12 mouse cellular contexts compared by ENCODE assay signal in the genomic region with DNA sequence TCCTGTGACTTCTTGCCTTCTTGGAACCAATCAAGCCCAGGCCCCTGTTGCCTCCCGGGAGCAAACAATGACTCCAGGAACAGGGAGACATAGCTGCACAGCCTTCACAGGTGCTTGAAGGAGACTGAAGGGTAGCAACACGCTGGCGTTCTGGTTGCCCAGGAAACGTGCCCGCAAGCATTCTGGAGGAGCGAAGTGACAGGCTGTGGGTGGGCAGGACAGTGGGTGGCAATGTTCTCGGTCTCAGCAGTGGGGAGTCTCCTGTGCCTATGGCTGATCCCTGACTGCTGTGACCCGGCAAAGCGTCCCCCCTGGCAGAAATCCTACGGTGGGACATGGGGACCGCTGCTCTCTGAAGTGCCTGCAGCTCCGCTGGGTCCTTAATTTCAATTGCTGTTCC. TPM values are rescaled to one million over a fixed set of nuclear protein-coding genes. Genes with fewer than 3 reads are reported as not detected.
DNase-seq lines count a peak whose midpoint lies in the region; ATAC-seq and TF ChIP-seq lines count a peak whose summit lies in the region.
"Had no signal": no experiment of that assay in that cellular context is flagged by ENCODE, and none has a peak within 500 bp of the region (broad histone marks: within the 10 kb centered on the region; RNA-seq: fewer than 3 reads in every experiment).

No protein-coding gene starts in this region.

- peaks cover 25% of the 10 kb centered on the region for H3K4me1 ChIP-seq in midbrain, embryonic 14.5 days (ENCODE audit: control insufficient read depth, insufficient read depth, low read length)
- H3K4me1 ChIP-seq: intestine, embryonic 15.5 days had no signal

- H3K4me3 ChIP-seq in midbrain, embryonic 14.5 days (replicated peaks; ENCODE audit: low read depth, low read length), result no peak overlapping the region
- H3K4me3 ChIP-seq: embryonic facial prominence, embryonic 12.5 days; intestine, embryonic 15.5 days; myocyte had no signal

- H3K36me3 ChIP-seq in midbrain, embryonic 14.5 days (ENCODE audit: control insufficient read depth, insufficient read depth, low read length), result no peaks in the 10 kb centered on the region
- H3K36me3 ChIP-seq: embryonic facial prominence, embryonic 12.5 days; intestine, embryonic 15.5 days had no signal

- H3K27me3 ChIP-seq in midbrain, embryonic 14.5 days (ENCODE audit: control insufficient read depth, insufficient read depth, low read length), result no peaks in the 10 kb centered on the region
- H3K27me3 ChIP-seq: embryonic facial prominence, embryonic 12.5 days; intestine, embryonic 15.5 days had no signal

- TF ChIP-seq CTCF in brain, embryonic 14.5 days (IDR thresholded peaks at IDR 0.05; ENCODE audit: borderline replicate concordance, extremely low read depth, insufficient read depth, insufficient read length), result no peak

- no peak overlapping the region for H3K4me2 ChIP-seq in midbrain, embryonic 14.5 days (ENCODE audit: low read length)
- H3K4me2 ChIP-seq: embryonic facial prominence, embryonic 12.5 days; intestine, embryonic 15.5 days had no signal

- H3K9ac ChIP-seq in midbrain, embryonic 14.5 days (replicated peaks; ENCODE audit: low read length), result no peak overlapping the region
- H3K9ac ChIP-seq: embryonic facial prominence, embryonic 12.5 days; intestine, embryonic 15.5 days had no signal

- 40% methylated on average over 12 of the region's 12 CpGs for WGBS in midbrain, embryonic 14.5 days

- ATAC-seq in frontal cortex, adult (ENCODE audit: low TSS enrichment), result peak; percentile 59; the same call in 1 of the 2 replicates
- ATAC-seq in midbrain, embryonic 14.5 days (ENCODE audit: low FRiP score, low TSS enrichment), result no peak
- ATAC-seq: intestine, embryonic 15.5 days had no signal

- TF ChIP-seq POLR2A in brain, embryonic 14.5 days (IDR thresholded peaks at IDR 0.05; ENCODE audit: borderline replicate concordance, extremely low read depth, insufficient read depth, insufficient read length, poor library complexity, severe bottlenecking), result no peak

- peak overlapping the region; percentile 49; the same call in 1 of the 2 replicates for H3K27ac ChIP-seq in midbrain, embryonic 14.5 days (replicated peaks; ENCODE audit: low read depth, low read length)
- H3K27ac ChIP-seq: embryonic facial prominence, embryonic 12.5 days; intestine, embryonic 15.5 days had no signal

- H3K9me3 ChIP-seq in midbrain, embryonic 14.5 days (ENCODE audit: control insufficient read depth, low read length), result no peaks in the 10 kb centered on the region
- H3K9me3 ChIP-seq: embryonic facial prominence, embryonic 12.5 days; intestine, embryonic 15.5 days had no signal

- DNase-seq in brain, embryonic 14.5 days (ENCODE audit: low read depth), result peak; percentile 65
- DNase-seq in layer of hippocampus, adult 9-11 months, result peak; percentile 89
- DNase-seq in midbrain, embryonic 14.5 days, result peak; percentile 57
- DNase-seq in adrenal gland, postnatal 14 days, result no peak
- DNase-seq in urinary bladder, postnatal 4 days (ENCODE audit: low spot score in 2 of 2), result no peak
- DNase-seq in thymus, postnatal 10 days (ENCODE audit: low spot score in 2 of 2), result no peak
- DNase-seq: gastrocnemius, postnatal 36 days; lung, adult 18-20 months had no signal

RNA-seq across cellular contexts. Expression of a gene that starts 43.6 kb away (rescaled TPM):
- 9.1 and 19.9 TPM in 2 replicates for polyA plus RNA-seq in brain, embryonic 14.5 days (2012; rRNA removed)
- polyA plus RNA-seq in midbrain, embryonic 14.5 days (2014; fragmentation: Nextera tagmentation; extraction: Ambion mirVana), result 8.9 and 9.8 TPM in 2 replicates
- total RNA-seq in adrenal gland, postnatal 14 days (2021), result 3.2 and 3.3 TPM in 2 replicates
- polyA plus RNA-seq: myocyte had no signal

Comparison
In these comparisons a context has a peak if more than half of its experiments do, and no peak if none do; other contexts are left out.
1. DNase-seq: peak in brain, embryonic 14.5 days (single experiment), layer of hippocampus, adult 9-11 months (single experiment) and midbrain, embryonic 14.5 days (single experiment); none in adrenal gland, postnatal 14 days (single experiment), urinary bladder, postnatal 4 days (0 of 2) and thymus, postnatal 10 days (0 of 2).